Mouse (Mus musculus): ENCODE measurements around the gene Igf2bp3. TPM values are rescaled to one million over a fixed set of nuclear protein-coding genes. Genes with fewer than 3 reads are reported as not detected.

Igf2bp3 gene
- polyA plus RNA-seq, 1 experiment from 2014 or later = 15.5 TPM

- WGBS = 92% methylated on average over 4 of the region's 4 CpGs
These were observed 131.7 kb downstream of the Igf2bp3 start for GRCm38 (mm10) chr6:49083008-49083407.

GRCm38 (mm10) chr6:49079313-49079712 lies 135.4 kb downstream of the Igf2bp3 start:
- no peak overlapping the region for H3K4me3 ChIP-seq (ENCODE audit: low read length)
- no peak overlapping the region for H3K27ac ChIP-seq (ENCODE audit: low read depth, low read length)
- H3K4me2 ChIP-seq (ENCODE audit: low read length) = no peak overlapping the region
- no peaks in the 10 kb centered on the region for H3K27me3 ChIP-seq (replicated peaks; ENCODE audit: control insufficient read depth, insufficient read depth, low read length)
- H3K4me1 ChIP-seq (ENCODE audit: control insufficient read depth, insufficient read depth, low read depth, low read length) = peaks cover 15% of the 10 kb centered on the region
- H3K9me3 ChIP-seq (ENCODE audit: control insufficient read depth, low read length) = no peaks in the 10 kb centered on the region
- no peak for ATAC-seq
- H3K9ac ChIP-seq (ENCODE audit: low read depth, low read length) = no peak overlapping the region
- peaks cover 6% of the 10 kb centered on the region for H3K36me3 ChIP-seq (ENCODE audit: control insufficient read depth, insufficient read depth, low read length)
- 93% methylated on average over 1 of the region's 1 CpGs for WGBS

More at GRCm38 (mm10) chr6:49083008-49083407, 131.7 kb downstream of the Igf2bp3 start:
- no peak overlapping the region for H3K9ac ChIP-seq (ENCODE audit: low read depth, low read length)
- peaks cover 28% of the 10 kb centered on the region for H3K36me3 ChIP-seq (ENCODE audit: control insufficient read depth, insufficient read depth, low read length)
- no peaks in the 10 kb centered on the region for H3K9me3 ChIP-seq (ENCODE audit: control insufficient read depth, low read length)
- no peak overlapping the region for H3K27ac ChIP-seq (ENCODE audit: low read depth, low read length)
- H3K4me1 ChIP-seq (ENCODE audit: control insufficient read depth, insufficient read depth, low read depth, low read length) = no peaks in the 10 kb centered on the region
- ATAC-seq = no peak
- no peak overlapping the region for H3K4me3 ChIP-seq (ENCODE audit: low read length)
- H3K27me3 ChIP-seq (replicated peaks; ENCODE audit: control insufficient read depth, insufficient read depth, low read length) = no peaks in the 10 kb centered on the region
- no peak overlapping the region for H3K4me2 ChIP-seq (ENCODE audit: low read length)

GRCm38 (mm10) chr6:49077894-49078293 lies 136.9 kb downstream of the Igf2bp3 start:
- no peak overlapping the region for H3K9ac ChIP-seq (ENCODE audit: low read depth, low read length)
- H3K27ac ChIP-seq (ENCODE audit: low read depth, low read length) = no peak overlapping the region
- 87% methylated on average over 2 of the region's 2 CpGs for WGBS
- H3K27me3 ChIP-seq (replicated peaks; ENCODE audit: control insufficient read depth, insufficient read depth, low read length) = no peaks in the 10 kb centered on the region
- H3K4me3 ChIP-seq (ENCODE audit: low read length) = no peak overlapping the region
- H3K4me2 ChIP-seq (ENCODE audit: low read length) = no peak overlapping the region
- ATAC-seq = no peak
- H3K36me3 ChIP-seq (ENCODE audit: control insufficient read depth, insufficient read depth, low read length) = no peaks in the 10 kb centered on the region
- peaks cover 16% of the 10 kb centered on the region for H3K4me1 ChIP-seq (ENCODE audit: control insufficient read depth, insufficient read depth, low read depth, low read length)
- H3K9me3 ChIP-seq (ENCODE audit: control insufficient read depth, low read length) = no peaks in the 10 kb centered on the region

- ATAC-seq = peak; percentile 55
- no peaks in the 10 kb centered on the region for H3K9me3 ChIP-seq (ENCODE audit: control insufficient read depth, low read length)
- H3K4me3 ChIP-seq (ENCODE audit: low read length) = peak overlapping the region; percentile 99
- no peaks in the 10 kb centered on the region for H3K36me3 ChIP-seq (ENCODE audit: control insufficient read depth, insufficient read depth, low read length)
- H3K4me1 ChIP-seq (ENCODE audit: control insufficient read depth, insufficient read depth, low read depth, low read length) = peaks cover 16% of the 10 kb centered on the region
- peak overlapping the region; percentile 86 for H3K4me2 ChIP-seq (ENCODE audit: low read length)
- H3K27me3 ChIP-seq (replicated peaks; ENCODE audit: control insufficient read depth, insufficient read depth, low read length) = no peaks in the 10 kb centered on the region
- peak overlapping the region; percentile 84 for H3K27ac ChIP-seq (ENCODE audit: low read depth, low read length)
- WGBS = 2% methylated on average over 19 of the region's 19 CpGs
- peak overlapping the region; percentile 97 for H3K9ac ChIP-seq (ENCODE audit: low read depth, low read length)
These were observed 140.7 kb downstream of the Igf2bp3 start for GRCm38 (mm10) chr6:49074117-49074490.

- Histone ChIP-seq H3K4me2 (ENCODE audit: low read length) (peak within 1 kb of the TSS; percentile 86), H3K9me3 (ENCODE audit: control insufficient read depth, low read length) (no peaks in the 10 kb centered on the region), H3K27me3 (replicated peaks; ENCODE audit: control insufficient read depth, insufficient read depth, low read length) (no peaks in the 10 kb centered on the region), H3K9ac (ENCODE audit: low read depth, low read length) (peak within 1 kb of the TSS; percentile 97), H3K4me3 (ENCODE audit: low read length) (peak within 1 kb of the TSS; percentile 99), H3K36me3 (ENCODE audit: control insufficient read depth, insufficient read depth, low read length) (no peaks in the 10 kb centered on the region), H3K27ac (ENCODE audit: low read depth, low read length) (peak within 1 kb of the TSS; percentile 84), H3K4me1 (ENCODE audit: control insufficient read depth, insufficient read depth, low read depth, low read length) (peaks cover 16% of the 10 kb centered on the region)
- WGBS = under 1% methylated on average over 49 of the region's 49 CpGs
- ATAC-seq = peak; percentile 99
These were observed 141.2 kb downstream of the Igf2bp3 start, which contains the start of gene Malsu1 for GRCm38 (mm10) chr6:49073304-49074116. TSS of gene Malsu1 (plus strand) at chr6:49073795.

- Histone ChIP-seq H3K4me3 (ENCODE audit: low read length) (no peak overlapping the region), H3K4me2 (ENCODE audit: low read length) (no peak overlapping the region), H3K36me3 (ENCODE audit: control insufficient read depth, insufficient read depth, low read length) (no peaks in the 10 kb centered on the region), H3K27me3 (replicated peaks; ENCODE audit: control insufficient read depth, insufficient read depth, low read length) (no peaks in the 10 kb centered on the region), H3K27ac (ENCODE audit: low read depth, low read length) (no peak overlapping the region), H3K4me1 (ENCODE audit: control insufficient read depth, insufficient read depth, low read depth, low read length) (no peaks in the 10 kb centered on the region), H3K9ac (ENCODE audit: low read depth, low read length) (no peak overlapping the region), H3K9me3 (ENCODE audit: control insufficient read depth, low read length) (no peaks in the 10 kb centered on the region)
- WGBS = 44% methylated on average over 4 of the region's 4 CpGs
- no peak for ATAC-seq
These were observed 146.4 kb downstream of the Igf2bp3 start for GRCm38 (mm10) chr6:49068361-49068760.

GRCm38 (mm10) chr6:49057053-49058021 lies 157.4 kb downstream of the Igf2bp3 start:
- ATAC-seq = peak; percentile 55; the same call in 1 of the 2 replicates

GRCm38 (mm10) chr6:49056009-49056408 lies 158.7 kb downstream of the Igf2bp3 start:
- Histone ChIP-seq H3K4me2 (ENCODE audit: low read length) (no peak overlapping the region), H3K27ac (ENCODE audit: low read depth, low read length) (no peak overlapping the region)

More at GRCm38 (mm10) chr6:49057053-49058021, 157.4 kb downstream of the Igf2bp3 start:
- WGBS = 34% methylated on average over 8 of the region's 8 CpGs
- no peak overlapping the region for H3K27ac ChIP-seq (ENCODE audit: low read depth, low read length)
- no peaks in the 10 kb centered on the region for H3K36me3 ChIP-seq (ENCODE audit: control insufficient read depth, insufficient read depth, low read length)
- H3K4me3 ChIP-seq (ENCODE audit: low read length) = no peak overlapping the region
- H3K9me3 ChIP-seq (ENCODE audit: control insufficient read depth, low read length) = no peaks in the 10 kb centered on the region
- H3K4me2 ChIP-seq (ENCODE audit: low read length) = no peak overlapping the region
- no peaks in the 10 kb centered on the region for H3K27me3 ChIP-seq (replicated peaks; ENCODE audit: control insufficient read depth, insufficient read depth, low read length)
- H3K4me1 ChIP-seq (ENCODE audit: control insufficient read depth, insufficient read depth, low read depth, low read length) = peaks cover 12% of the 10 kb centered on the region
- no peak overlapping the region for H3K9ac ChIP-seq (ENCODE audit: low read depth, low read length)

More at GRCm38 (mm10) chr6:49056009-49056408, 158.7 kb downstream of the Igf2bp3 start:
- no peak for ATAC-seq
- no peaks in the 10 kb centered on the region for H3K9me3 ChIP-seq (ENCODE audit: control insufficient read depth, low read length)
- no peak overlapping the region for H3K4me3 ChIP-seq (ENCODE audit: low read length)
- H3K27me3 ChIP-seq (replicated peaks; ENCODE audit: control insufficient read depth, insufficient read depth, low read length) = no peaks in the 10 kb centered on the region
- no peaks in the 10 kb centered on the region for H3K36me3 ChIP-seq (ENCODE audit: control insufficient read depth, insufficient read depth, low read length)
- peaks cover 12% of the 10 kb centered on the region for H3K4me1 ChIP-seq (ENCODE audit: control insufficient read depth, insufficient read depth, low read depth, low read length)
- WGBS = 50% methylated on average over 9 of the region's 9 CpGs
- no peak overlapping the region for H3K9ac ChIP-seq (ENCODE audit: low read depth, low read length)
